Mouse (Mus musculus) neural tube, embryonic 11.5 days (tissue): ENCODE data around the gene Atp1a4. TPM values are rescaled to one million over a fixed set of nuclear protein-coding genes. Genes with fewer than 3 reads are reported as not detected.

Source experiments
- ATAC-seq: fragments of 200-750 bp; cut with Nextera tagmentation; 2 replicates; pipeline ENCODE4 v1.8.0; 2017; ENCODE audit warnings: moderate number of reproducible peaks, mild to moderate bottlenecking, moderate TSS enrichment, moderate library complexity; ENCODE audit not compliant: insufficient read depth, low FRiP score, low TSS enrichment
- DNase-seq: peaks from one replicate; pipeline ENCODE4 v3.0.0-alpha.2; 2015; ENCODE audit warnings: low spot score
- H3K27ac ChIP-seq: fragments of 300-500 bp; sonication (generic); 2 replicates; pipeline ENCODE4 v1.5.1; 2014; ENCODE audit warnings: low read depth, mild to moderate bottlenecking, low read length
- H3K27me3 ChIP-seq: fragments of 300-500 bp; sonication (generic); 2 replicates; pipeline ENCODE4 v1.6.1; 2014; ENCODE audit warnings: mild to moderate bottlenecking, low read length, mixed read lengths; ENCODE audit not compliant: control insufficient read depth, insufficient read depth
- H3K36me3 ChIP-seq: fragments of 300-500 bp; sonication (generic); 2 replicates; pipeline ENCODE4 v1.6.1; 2014; ENCODE audit warnings: mild to moderate bottlenecking, low read length, moderate library complexity, mixed read lengths; ENCODE audit not compliant: control insufficient read depth, insufficient read depth
- H3K4me1 ChIP-seq: fragments of 300-500 bp; sonication (generic); 2 replicates; pipeline ENCODE4 v1.6.1; 2014; ENCODE audit warnings: low read length, mixed read lengths; ENCODE audit not compliant: control insufficient read depth, insufficient read depth
- H3K4me2 ChIP-seq: fragments of 300-500 bp; sonication (generic); 2 replicates; pipeline ENCODE4 v1.6.1; 2014; ENCODE audit warnings: low read depth, mild to moderate bottlenecking, moderate library complexity
- H3K4me3 ChIP-seq: fragments of 300-500 bp; sonication (generic); 2 replicates; pipeline ENCODE4 v1.5.1; 2014; ENCODE audit warnings: low read depth, low read length
- H3K9ac ChIP-seq: fragments of 300-500 bp; sonication (generic); 2 replicates; pipeline ENCODE4 v1.6.1; 2014; ENCODE audit warnings: mild to moderate bottlenecking, low read length
- H3K9me3 ChIP-seq: fragments of 300-500 bp; sonication (generic); 2 replicates; pipeline ENCODE4 v1.6.1; 2016; ENCODE audit warnings: low read length; ENCODE audit not compliant: control insufficient read depth
- WGBS: fragments of 180-500 bp; shearing (Covaris S2); extraction: QIAGEN DNeasy Blood & Tissue Kit; methylation state at CpG from one replicate; pipeline ENCODE4 v1.1.7; 2014; 5-methylcytosine and 5-hydroxymethylcytosine counted together
- polyA plus RNA-seq: library from polyadenylated mRNA; unstranded; fragments of >200 nt; fragmentation: Nextera tagmentation; extraction: Ambion mirVana; gene quantifications from 2 replicates; pipeline ENCODE4 v1.2.1, GENCODE M21; 2014

Gene Atp1a4
- polyA plus RNA-seq, 1 experiment from 2014 or later, result not detected

- no peak for ATAC-seq
These were observed 19.0 kb upstream of the Atp1a4 start for GRCm38 (mm10) chr1:172277172-172277571.

GRCm38 (mm10) chr1:172274547-172274946 is 16.3 kb upstream of the Atp1a4 start:
- Histone ChIP-seq H3K9me3 (no peaks in the 10 kb centered on the region), H3K4me2 (no peak overlapping the region), H3K4me3 (no peak overlapping the region), H3K4me1 (no peaks in the 10 kb centered on the region; the same call in 1 of the 2 replicates), H3K27ac (no peak overlapping the region), H3K9ac (no peak overlapping the region), H3K27me3 (no peaks in the 10 kb centered on the region), H3K36me3 (no peaks in the 10 kb centered on the region)
- 75% methylated on average over 5 of the region's 5 CpGs for WGBS
- no peak for ATAC-seq
- no peak for DNase-seq

More at GRCm38 (mm10) chr1:172277172-172277571, 19.0 kb upstream of the Atp1a4 start:
- Histone ChIP-seq H3K4me3 (no peak overlapping the region), H3K36me3 (no peaks in the 10 kb centered on the region), H3K9ac (no peak overlapping the region), H3K4me2 (no peak overlapping the region), H3K9me3 (no peaks in the 10 kb centered on the region), H3K27me3 (no peaks in the 10 kb centered on the region), H3K4me1 (no peaks in the 10 kb centered on the region), H3K27ac (no peak overlapping the region)
- 81% methylated on average over 3 of the region's 3 CpGs for WGBS
- no peak for DNase-seq

GRCm38 (mm10) chr1:172274116-172274515 is 15.9 kb upstream of the Atp1a4 start:
- no peak for ATAC-seq

GRCm38 (mm10) chr1:172273386-172273785 is 15.2 kb upstream of the Atp1a4 start:
- no peaks in the 10 kb centered on the region for H3K9me3 ChIP-seq
- no peak overlapping the region for H3K9ac ChIP-seq
- ATAC-seq (no peak), DNase-seq (no peak)
- no peaks in the 10 kb centered on the region for H3K36me3 ChIP-seq
- no peak overlapping the region for H3K4me2 ChIP-seq
- H3K27me3 ChIP-seq, result no peaks in the 10 kb centered on the region
- H3K4me3 ChIP-seq, result no peak overlapping the region
- H3K27ac ChIP-seq, result no peak overlapping the region
- H3K4me1 ChIP-seq, result no peaks in the 10 kb centered on the region; the same call in 1 of the 2 replicates
- WGBS, result 88% methylated on average over 6 of the region's 6 CpGs

More at GRCm38 (mm10) chr1:172274116-172274515, 15.9 kb upstream of the Atp1a4 start:
- Histone ChIP-seq H3K27ac (no peak overlapping the region), H3K27me3 (no peaks in the 10 kb centered on the region), H3K4me1 (no peaks in the 10 kb centered on the region; the same call in 1 of the 2 replicates), H3K36me3 (no peaks in the 10 kb centered on the region), H3K4me3 (no peak overlapping the region), H3K9ac (no peak overlapping the region), H3K9me3 (no peaks in the 10 kb centered on the region), H3K4me2 (no peak overlapping the region)
- WGBS, result 63% methylated on average over 5 of the region's 5 CpGs
- DNase-seq, result no peak

- H3K4me1 ChIP-seq, result no peaks in the 10 kb centered on the region; the same call in 1 of the 2 replicates
- no peak overlapping the region for H3K4me2 ChIP-seq
- no peaks in the 10 kb centered on the region for H3K9me3 ChIP-seq
- H3K4me3 ChIP-seq, result no peak overlapping the region
- DNase-seq (no peak), ATAC-seq (peak; percentile 75)
- H3K9ac ChIP-seq, result no peak overlapping the region
- H3K27me3 ChIP-seq, result no peaks in the 10 kb centered on the region
- no peak overlapping the region for H3K27ac ChIP-seq
- 55% methylated on average over 10 of the region's 10 CpGs for WGBS
- H3K36me3 ChIP-seq, result no peaks in the 10 kb centered on the region
These were observed 13.6 kb upstream of the Atp1a4 start for GRCm38 (mm10) chr1:172271765-172272164.

- Histone ChIP-seq H3K9ac (no peak overlapping the region), H3K4me3 (no peak overlapping the region), H3K4me1 (no peaks in the 10 kb centered on the region; the same call in 1 of the 2 replicates), H3K27ac (no peak overlapping the region), H3K27me3 (no peaks in the 10 kb centered on the region), H3K4me2 (no peak overlapping the region), H3K36me3 (no peaks in the 10 kb centered on the region), H3K9me3 (no peaks in the 10 kb centered on the region)
- peak; percentile 31; the same call in 1 of the 2 replicates for ATAC-seq
- DNase-seq, result no peak
- WGBS, result 86% methylated on average over 3 of the region's 3 CpGs
These were observed 13.0 kb upstream of the Atp1a4 start for GRCm38 (mm10) chr1:172271208-172271607.

DNA sequence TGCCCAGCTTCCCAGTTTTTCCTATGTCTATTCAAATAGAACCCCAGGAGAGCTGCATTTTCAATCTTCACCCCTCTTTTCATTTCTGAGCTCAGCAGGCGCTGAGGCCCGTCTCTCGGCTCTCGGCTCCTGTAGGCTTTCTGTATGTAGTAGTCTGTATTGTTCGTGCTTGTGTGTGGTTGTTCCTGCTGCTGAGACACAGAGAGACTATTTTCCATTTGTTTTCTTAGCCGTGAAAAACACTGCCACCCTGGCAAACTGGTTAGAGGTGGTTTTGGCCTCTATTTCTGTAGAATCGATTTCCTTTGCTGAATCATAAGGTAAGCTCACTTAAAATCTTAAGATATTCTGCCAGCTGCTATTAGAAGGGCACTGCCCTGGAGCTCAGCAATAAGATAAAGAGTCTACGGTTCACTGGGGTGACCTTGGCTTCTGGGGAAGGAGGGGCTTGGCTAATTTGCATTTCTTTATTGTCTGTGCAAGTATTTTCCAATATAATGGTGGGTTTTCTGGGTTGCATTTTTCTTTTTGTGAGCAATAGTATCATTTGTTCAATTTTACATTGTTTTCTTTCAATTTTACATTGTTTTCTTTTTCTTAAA is 3.4 kb upstream of the Atp1a4 start, which contains the start of gene Igsf8:
Gene Igsf8, plus strand, starts transcription at position 165 of the 602 bp plus-strand sequence.
- no peak within 1 kb of the TSS for H3K4me3 ChIP-seq
- H3K4me2 ChIP-seq, result peak within 1 kb of the TSS; percentile 24
- H3K9ac ChIP-seq, result peak within 1 kb of the TSS; percentile 33; the same call in 1 of the 2 replicates
- peaks cover 3% of the 10 kb centered on the region; the same call in 1 of the 2 replicates for H3K4me1 ChIP-seq
- no peaks in the 10 kb centered on the region for H3K9me3 ChIP-seq
- H3K27me3 ChIP-seq, result no peaks in the 10 kb centered on the region
- DNase-seq (peak; percentile 51), ATAC-seq (peak; percentile 76; the same call in 1 of the 2 replicates)
- no peaks in the 10 kb centered on the region for H3K36me3 ChIP-seq
- peak within 1 kb of the TSS; percentile 5 for H3K27ac ChIP-seq
- 40% methylated on average over 8 of the region's 8 CpGs for WGBS

DNA sequence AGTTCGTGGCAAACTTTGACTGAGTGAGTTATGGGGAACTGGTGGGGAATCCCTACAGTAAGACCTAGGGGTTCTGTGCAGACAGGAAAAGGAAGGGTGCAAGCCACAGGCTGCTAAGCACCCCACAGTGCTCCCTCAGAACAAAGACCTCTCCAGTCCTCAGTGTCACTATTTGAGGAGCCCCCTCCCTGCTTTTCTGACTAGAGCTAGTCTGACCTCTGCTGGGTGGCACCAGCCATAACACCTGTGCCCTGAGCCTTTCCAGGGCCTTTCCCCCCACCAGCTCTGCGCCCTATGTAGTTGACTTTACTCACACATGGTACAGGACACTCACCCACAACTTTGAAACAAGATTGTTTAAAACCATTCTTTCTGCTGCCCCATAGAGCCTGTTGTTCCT is 10.5 kb downstream of the Atp1a4 start:
- H3K4me3 ChIP-seq, result no peak overlapping the region
- DNase-seq (peak; percentile 61), ATAC-seq (peak; percentile 52)
- H3K9me3 ChIP-seq, result no peaks in the 10 kb centered on the region
- no peak overlapping the region for H3K4me2 ChIP-seq
- no peak overlapping the region for H3K27ac ChIP-seq
- no peak overlapping the region for H3K9ac ChIP-seq
- H3K36me3 ChIP-seq, result no peaks in the 10 kb centered on the region
- peaks cover 6% of the 10 kb centered on the region; the same call in 1 of the 2 replicates for H3K27me3 ChIP-seq
- 55% methylated on average over 2 of the region's 2 CpGs for WGBS
- H3K4me1 ChIP-seq, result no peaks in the 10 kb centered on the region

DNA sequence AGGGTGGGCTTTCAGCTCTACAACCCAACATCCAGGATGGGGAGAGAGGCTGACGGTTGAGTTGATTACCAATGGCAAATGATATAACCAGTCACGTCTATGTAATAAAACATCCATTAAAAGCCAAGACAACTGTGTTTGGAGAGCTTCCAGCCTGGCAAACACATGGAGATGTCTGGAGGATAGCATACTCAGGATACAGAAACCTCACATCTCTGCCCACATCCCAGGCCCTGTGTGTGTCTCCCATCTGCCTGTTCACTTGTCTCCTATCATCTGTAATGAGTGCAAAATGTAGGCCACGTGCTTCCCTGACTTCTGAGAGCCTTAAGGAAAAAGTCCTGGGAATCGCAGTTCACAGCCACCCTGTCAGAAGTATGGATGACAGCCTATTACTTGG is 11.0 kb downstream of the Atp1a4 start:
- WGBS, result 66% methylated on average over 4 of the region's 4 CpGs
- ATAC-seq (no peak), DNase-seq (no peak)
- peaks cover 6% of the 10 kb centered on the region; the same call in 1 of the 2 replicates for H3K27me3 ChIP-seq
- H3K27ac ChIP-seq, result no peak overlapping the region
- H3K36me3 ChIP-seq, result no peaks in the 10 kb centered on the region
- H3K9ac ChIP-seq, result no peak overlapping the region
- H3K4me2 ChIP-seq, result no peak overlapping the region
- H3K4me1 ChIP-seq, result peaks cover 2% of the 10 kb centered on the region; the same call in 1 of the 2 replicates
- H3K9me3 ChIP-seq, result no peaks in the 10 kb centered on the region
- H3K4me3 ChIP-seq, result no peak overlapping the region
